Mouse (Mus musculus): ENCODE measurements around the gene Cacul1. TPM values are rescaled to one million over a fixed set of nuclear protein-coding genes. Genes with fewer than 3 reads are reported as not detected.

Gene Cacul1
- total RNA-seq, 4 experiments from 2014 or later: 48.3 to 55.0 (median 51.5) TPM

DNA sequence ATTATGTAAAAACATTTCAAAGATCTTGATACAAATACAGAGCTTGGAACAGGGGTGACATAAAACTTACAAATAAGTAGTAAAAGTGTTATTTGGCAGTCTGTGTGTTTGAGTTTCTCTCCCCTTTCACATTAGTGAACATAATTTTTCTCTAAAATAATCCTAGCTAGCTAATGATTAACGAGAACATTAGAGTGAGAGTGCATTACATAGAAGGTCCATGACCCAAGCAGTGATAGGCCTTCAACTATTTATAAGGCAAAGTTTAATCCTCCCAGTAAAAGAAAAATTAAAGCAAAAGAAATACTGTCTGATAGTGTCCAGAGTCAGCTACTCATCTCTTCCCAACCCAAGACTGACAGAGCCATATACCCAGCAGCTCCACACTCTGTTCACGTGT is 48.9 kb downstream of the Cacul1 start:
- no peak for DNase-seq (ENCODE audit: low spot score in 2 of 2)

DNA sequence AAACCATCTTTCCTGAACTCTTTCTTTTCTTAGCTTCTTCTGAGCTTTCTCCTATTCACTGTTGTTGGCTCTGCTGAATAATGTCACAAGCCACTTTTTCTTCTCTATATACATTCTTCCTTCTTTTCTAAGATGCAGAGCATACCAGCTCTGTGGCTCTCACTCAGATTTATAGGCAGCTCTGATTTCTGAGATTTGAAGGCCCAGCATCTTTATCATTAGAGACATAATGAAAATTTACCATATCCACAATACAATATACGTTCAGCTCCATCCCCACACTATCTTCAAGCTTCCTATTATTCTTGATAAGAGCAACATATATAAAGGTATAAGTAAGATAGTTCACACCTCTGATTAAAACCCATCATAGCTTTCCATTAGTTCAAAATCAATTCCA is 50.7 kb downstream of the Cacul1 start:
- no peak for DNase-seq (ENCODE audit: low spot score in 2 of 2)

DNA sequence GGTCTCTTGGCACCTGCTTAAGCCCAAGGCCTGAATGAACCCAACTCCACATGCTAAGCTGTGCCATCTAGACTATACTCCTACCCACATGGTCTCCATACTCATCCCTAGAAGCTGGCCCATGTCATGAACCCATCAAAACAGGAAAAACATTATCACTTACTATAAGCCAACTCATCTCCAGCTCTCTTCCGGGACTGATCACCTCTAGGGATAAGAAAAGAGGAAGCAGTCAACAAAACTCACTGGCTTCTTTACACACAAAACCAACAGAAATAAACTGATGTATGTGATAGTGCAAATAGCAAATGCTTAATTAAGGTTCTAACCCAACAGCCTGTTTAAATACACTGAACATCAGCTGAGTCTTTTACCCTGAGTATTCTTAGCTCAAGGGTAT is 51.5 kb downstream of the Cacul1 start:
- no peak for DNase-seq (ENCODE audit: low spot score in 2 of 2)

DNA sequence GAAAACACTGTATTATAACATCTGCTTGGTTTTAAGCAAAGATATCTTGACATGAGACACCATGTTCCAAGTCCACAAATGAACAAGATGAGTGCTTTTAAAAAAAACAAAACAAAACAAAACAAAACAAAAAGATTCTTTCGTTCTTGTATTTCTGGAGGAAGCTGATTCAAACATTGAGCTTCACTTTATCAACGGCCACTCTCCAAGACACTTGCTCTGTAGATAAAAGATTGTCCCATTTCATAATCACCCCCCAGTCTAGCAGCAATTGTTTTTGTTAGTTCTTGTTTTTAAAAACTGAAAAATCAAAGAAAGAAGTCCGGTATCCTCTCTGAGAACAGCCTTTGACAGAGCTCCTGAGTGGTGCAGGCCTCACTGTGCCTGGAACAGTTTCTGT is 52.2 kb downstream of the Cacul1 start:
- DNase-seq (ENCODE audit: low spot score in 2 of 2): no peak

DNA sequence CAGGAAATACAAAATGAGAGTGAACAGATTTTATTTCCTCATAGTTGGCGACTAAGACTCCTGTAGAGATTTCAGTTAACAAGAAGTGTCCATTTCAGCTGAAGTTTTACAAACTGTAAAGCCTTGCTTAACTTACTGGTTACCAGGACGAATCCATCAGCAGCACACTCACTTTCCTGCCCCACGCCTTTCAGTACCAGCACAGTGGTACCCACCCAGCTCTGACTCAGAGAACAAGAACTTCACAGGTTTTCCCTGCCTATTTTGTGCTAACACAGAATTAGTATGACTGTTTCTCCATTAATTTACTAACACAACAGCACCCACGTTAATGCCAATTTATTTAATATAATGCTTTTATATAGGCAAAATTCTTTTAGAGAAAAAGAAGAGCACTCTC is 53.9 kb downstream of the Cacul1 start:
- no peak for DNase-seq (ENCODE audit: low spot score in 2 of 2)

DNA sequence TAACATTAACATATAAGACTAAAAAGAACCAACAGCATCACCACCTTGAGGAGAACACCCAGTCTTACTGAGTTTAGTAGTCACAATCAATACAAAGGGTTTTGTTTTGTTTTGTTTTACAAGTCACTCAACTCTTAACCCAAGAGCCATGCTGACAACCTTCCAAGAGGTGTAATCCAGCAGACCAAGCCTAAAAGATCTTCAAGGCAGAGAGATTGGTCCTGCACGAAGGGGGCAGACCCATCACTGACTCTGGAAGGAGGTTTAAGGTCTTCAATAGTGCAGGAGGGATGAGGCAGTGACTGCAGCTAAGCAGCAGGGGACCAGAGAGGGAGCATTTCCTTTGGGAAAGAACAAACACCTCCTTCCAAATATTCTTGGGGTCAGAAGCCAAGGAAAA is 55.7 kb downstream of the Cacul1 start:
- DNase-seq (ENCODE audit: low spot score in 2 of 2): no peak

DNA sequence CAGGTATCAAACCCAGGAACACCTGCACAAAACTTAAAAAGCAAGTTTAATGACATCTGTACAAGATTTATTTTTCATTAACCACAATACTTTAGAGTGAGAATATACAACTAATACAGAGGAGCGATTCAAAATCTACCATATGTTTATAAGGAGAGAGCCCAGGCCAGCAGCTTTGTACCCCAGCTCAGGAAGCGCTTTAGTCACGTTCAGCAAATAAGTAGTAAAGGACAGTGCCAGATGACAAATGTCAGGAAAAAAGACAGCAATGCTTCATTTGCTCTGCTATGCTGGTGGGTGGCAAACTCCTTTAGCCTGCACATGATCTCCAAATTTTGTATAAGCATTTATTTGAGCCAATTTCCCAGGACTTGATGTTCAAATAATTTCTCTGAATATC is 56.1 kb downstream of the Cacul1 start:
- no peak for DNase-seq (ENCODE audit: low spot score in 2 of 2)

DNA sequence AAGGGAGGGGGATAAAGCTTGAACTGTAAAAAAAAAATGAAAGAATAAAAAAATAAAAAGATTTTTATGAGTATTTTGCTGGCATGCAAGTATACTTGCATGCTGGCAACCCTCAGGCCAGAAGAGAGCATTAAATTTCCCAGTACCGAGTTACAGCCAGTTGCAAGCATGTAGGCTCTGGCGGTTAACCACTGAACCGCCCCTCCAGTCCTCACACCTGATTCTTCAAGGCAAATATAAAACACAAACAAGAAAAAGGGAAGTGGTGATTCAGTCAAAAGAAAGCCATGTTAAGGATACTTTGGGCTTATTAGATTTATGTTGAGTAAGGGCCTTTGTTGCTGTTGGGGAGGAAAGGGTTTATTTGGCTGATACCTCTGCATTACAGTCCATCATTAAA is 60.7 kb downstream of the Cacul1 start:
- no peak for DNase-seq (ENCODE audit: low spot score in 2 of 2)

DNA sequence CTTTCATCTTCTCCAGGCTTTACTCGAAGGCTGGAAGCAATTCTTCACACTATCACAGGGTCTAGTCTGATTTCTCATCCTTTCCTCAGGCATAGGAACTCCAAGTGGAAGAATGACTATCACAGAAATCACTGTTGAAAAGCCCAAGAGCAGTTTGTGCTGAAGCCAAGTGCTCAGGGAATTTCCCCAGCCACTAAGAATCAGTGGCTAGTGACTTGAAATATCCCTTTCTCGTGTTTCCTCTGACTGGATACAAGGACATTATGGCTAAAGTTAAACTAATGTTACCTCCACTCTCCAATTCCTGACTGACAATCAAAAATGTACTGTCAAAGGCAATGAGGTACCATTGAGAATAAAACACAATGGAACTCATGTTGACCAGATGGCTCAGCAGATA is 65.8 kb downstream of the Cacul1 start:
- no peak for DNase-seq (ENCODE audit: low spot score in 2 of 2)

DNA sequence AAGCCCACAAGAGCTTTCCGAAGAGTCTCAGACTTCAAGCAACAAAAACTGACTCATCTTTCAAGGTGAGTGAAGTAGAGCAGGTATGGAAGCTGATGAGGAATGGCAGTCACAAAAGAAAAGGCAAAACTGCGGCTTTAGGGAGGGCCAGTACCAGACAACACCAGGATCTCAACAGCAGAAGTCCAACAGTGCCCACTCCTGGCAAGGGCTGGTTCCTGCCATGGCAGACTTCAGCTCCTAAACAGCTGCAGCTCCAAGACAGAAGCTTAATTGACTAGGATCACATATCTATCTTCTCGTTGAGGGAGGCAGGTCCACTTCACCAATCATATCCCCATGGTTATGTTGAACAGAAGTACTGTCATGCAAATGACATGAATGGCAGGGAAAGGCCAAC is 67.4 kb downstream of the Cacul1 start:
- DNase-seq (ENCODE audit: low spot score in 2 of 2): peak in 1 of 2 experiments; percentile 11

DNA sequence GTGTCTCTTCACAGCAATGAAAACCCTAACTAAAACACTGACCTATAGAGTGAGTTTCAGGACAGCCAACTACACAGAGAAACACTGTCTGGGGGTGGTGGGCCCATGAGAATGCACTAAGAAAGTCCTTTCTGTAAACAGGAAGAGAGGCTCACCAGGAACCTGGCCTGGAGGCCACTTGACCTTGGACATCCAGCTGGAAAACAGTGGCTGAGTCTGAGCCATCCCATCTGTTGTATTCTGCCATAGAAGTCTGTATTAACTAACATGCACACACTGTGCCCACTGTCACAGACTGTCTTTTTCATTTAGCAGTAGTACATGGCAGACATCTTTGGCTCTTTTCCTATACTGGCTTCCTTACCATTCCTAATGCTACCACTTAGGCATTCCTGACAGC is 80.6 kb downstream of the Cacul1 start:
- no peak for DNase-seq (ENCODE audit: low spot score in 2 of 2)

DNA sequence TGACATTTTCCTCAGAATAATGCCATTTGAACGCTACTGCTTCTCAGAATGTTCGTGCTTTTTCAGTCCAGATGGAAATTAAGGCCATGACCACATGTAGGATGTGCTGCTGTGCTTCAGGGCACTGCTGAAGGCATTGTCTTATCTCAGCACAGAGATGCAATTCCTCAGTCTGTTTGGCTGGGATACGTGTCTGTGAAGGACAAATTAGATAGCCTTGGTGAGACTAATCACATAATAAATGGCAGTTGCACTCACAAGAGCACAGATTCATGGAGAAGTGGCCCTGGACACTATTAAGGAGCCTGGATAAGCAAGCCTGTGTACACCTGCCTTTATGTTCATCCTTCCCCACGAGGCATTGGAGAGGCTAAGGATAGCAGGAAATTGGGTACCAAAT is 83.7 kb downstream of the Cacul1 start:
- DNase-seq (ENCODE audit: low spot score in 2 of 2): no peak

DNA sequence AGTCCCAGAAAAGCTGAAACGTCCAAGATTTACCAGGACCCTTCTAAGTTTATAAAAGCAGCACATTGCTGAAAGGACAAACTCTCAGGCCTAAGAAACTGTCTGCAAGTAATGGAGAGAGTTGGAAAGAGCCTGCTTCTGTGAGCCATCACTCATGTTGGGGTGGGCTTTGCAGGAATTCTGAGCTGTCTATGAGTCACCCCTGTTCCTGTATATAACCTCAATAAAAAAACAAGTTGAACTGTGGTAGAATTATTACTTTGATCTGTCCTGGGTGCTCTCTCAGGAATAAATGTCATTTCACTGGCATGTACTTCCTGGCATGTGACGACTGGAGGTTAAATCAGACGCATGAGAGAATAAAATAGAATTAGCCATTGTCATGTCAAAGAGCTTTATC is 85.1 kb downstream of the Cacul1 start:
- no peak for DNase-seq (ENCODE audit: low spot score in 2 of 2)

DNA sequence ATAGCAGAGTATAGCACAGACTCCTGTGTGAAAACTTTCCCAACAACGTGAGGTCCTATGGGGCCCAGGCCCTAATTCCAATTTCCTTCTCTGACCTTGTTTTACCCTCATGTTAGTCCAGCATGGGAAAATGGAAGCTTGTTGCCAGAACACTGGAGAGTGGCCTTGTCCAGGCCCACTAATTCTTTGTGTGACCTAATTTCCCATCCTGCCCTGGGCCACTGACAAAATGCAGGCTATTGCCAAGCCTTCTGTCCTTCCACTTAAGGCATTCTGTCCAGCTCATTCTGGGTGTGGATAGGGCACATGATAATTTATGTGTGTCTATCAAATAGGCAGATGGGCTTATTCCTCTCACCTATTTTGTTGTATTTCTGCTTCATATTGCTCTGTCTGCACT is 91.3 kb downstream of the Cacul1 start:
- DNase-seq (ENCODE audit: low spot score in 2 of 2): no peak

DNA sequence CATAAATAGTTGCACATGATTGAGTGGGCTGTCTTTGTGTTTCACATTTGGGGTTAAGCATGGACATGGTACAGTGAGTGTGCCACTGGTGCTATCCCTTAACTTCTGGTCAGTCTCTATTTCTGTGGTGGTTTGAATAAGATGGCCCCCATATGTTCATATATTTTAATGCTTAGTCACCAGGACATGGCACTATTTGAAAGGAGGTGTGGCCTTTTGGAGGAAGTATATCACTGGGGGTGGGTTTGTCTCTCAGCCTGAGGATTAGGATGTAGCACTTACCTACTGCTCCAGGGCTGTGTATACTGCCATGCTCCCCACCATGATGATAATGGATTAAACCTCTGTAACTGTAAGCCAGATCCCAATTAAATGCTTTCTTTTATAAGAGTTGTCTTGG is 95.6 kb downstream of the Cacul1 start:
- DNase-seq (ENCODE audit: low spot score in 2 of 2): no peak

DNA sequence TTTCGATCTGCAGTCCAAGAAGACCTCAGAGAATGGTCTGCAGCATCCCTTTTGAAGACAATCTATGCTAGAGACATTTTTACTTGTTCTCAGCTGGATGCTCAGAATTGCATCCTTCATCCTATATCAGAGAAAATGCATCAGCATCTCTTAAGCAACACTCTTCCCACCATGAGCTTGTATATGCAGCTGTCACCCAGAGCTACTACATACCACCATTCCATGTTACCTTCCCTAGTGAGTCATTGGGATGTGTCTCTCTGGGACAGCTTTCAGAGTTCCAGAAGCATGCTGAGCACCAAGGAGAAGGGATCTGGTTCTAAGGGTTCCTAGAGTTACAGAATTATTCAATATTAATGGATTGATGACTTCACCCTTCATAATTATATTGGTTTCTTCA is 102.0 kb downstream of the Cacul1 start:
- DNase-seq (ENCODE audit: low spot score in 2 of 2): no peak

DNA sequence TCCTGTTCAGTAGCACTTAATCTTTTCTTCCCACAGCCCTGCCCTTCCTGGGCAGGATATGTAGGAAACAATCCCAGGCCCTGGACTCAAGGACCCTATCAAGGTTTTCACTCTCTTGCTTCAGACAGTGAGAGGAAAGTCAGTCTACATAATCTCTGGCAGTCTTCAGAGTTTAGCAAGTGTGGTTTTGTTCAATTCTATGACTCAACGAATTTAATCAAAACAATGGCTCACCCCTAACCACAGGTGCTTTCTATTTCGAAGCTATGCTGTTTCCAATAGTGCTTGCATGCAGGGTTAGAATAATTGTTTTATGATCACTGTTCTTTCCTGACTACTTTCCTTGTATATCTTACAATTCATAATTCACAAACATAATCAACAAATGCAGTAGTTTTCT is 103.0 kb downstream of the Cacul1 start:
- DNase-seq (ENCODE audit: low spot score in 2 of 2): no peak

Small RNA genes lying within 50 kb of the gene (microRNA-seq; reads per million reads assigned to microRNA genes)
- 0 reads per million in 2 experiments for gene Gm25238

Other genes starting within 250 kb of the Cacul1 start
- gene Prlhr, start 112.7 kb downstream of the Cacul1 start, total RNA-seq (2022): under 1 TPM; 0.46 to 0.62 (median 0.55) TPM
- 10 to 100 TPM; 21.2 to 23.8 (median 22.2) TPM for gene Nanos1, start 175.0 kb upstream of the Cacul1 start, total RNA-seq (2022)
- gene Eif3a, start 209.6 kb upstream of the Cacul1 start, total RNA-seq (2022): 10 to 100 TPM; 88.6 to 98.3 (median 90.6) TPM
- gene Fam45a, start 230.6 kb upstream of the Cacul1 start, total RNA-seq (2022): 10 to 100 TPM; 43.8 to 53.4 (median 48.2) TPM

All from left cerebral cortex, adult 8-10 months (tissue).